In genomic region chr9:87425201-87425600, GRCm38 (mm10) we compare ENCODE assay signal across 9 mouse cellular contexts.
DNase-seq lines count a peak whose midpoint lies in the region; ATAC-seq lines count a peak whose summit lies in the region.
"Had no signal": no experiment of that assay in that cellular context is flagged by ENCODE, and none has a peak within 500 bp of the region (broad histone marks: within the 10 kb centered on the region; RNA-seq: fewer than 3 reads in every experiment).

No protein-coding gene starts in this region.

- no peaks in the 10 kb centered on the region; the same call in 1 of the 2 replicates for H3K9me3 ChIP-seq in kidney, embryonic 14.5 days (ENCODE audit: control insufficient read depth, low read length)
- H3K9me3 ChIP-seq: liver, embryonic 15.5 days had no signal

- no peak overlapping the region for H3K9ac ChIP-seq in kidney, embryonic 14.5 days (ENCODE audit: low read depth, low read length)
- H3K9ac ChIP-seq: liver, embryonic 15.5 days had no signal

- H3K27ac ChIP-seq in kidney, embryonic 14.5 days (ENCODE audit: low read depth, low read length) = no peak overlapping the region
- H3K27ac ChIP-seq: liver, embryonic 15.5 days had no signal

- 58% methylated on average over 4 of the region's 4 CpGs for WGBS in kidney, embryonic 14.5 days

- H3K4me1 ChIP-seq in kidney, embryonic 14.5 days (ENCODE audit: control insufficient read depth, insufficient read depth, low read length) = no peaks in the 10 kb centered on the region
- H3K4me1 ChIP-seq: liver, embryonic 15.5 days had no signal

- ATAC-seq in kidney, embryonic 14.5 days (ENCODE audit: low FRiP score, low TSS enrichment) = no peak
- no peak; the same call in 1 of the 2 replicates for ATAC-seq in granulocyte monocyte progenitor cell, adult 5-6 weeks (replicated peaks; ENCODE audit: poor library complexity, severe bottlenecking)

- H3K27me3 ChIP-seq in kidney, embryonic 14.5 days (ENCODE audit: control insufficient read depth, insufficient read depth, low read length) = peaks cover 24% of the 10 kb centered on the region
- H3K27me3 ChIP-seq: liver, embryonic 15.5 days had no signal

- no peaks in the 10 kb centered on the region for H3K36me3 ChIP-seq in kidney, embryonic 14.5 days (ENCODE audit: control insufficient read depth, insufficient read depth, low read length)
- H3K36me3 ChIP-seq: liver, embryonic 15.5 days had no signal

- peak; percentile 5 to 15 for DNase-seq in cerebellum, adult 18-20 months
- DNase-seq in cerebellum, adult 9-11 months = no peak
- DNase-seq in kidney, adult 18-20 months = peak; percentile 27
- DNase-seq in urinary bladder, postnatal 14 days (ENCODE audit: low spot score) = peak; percentile 46
- no peak for DNase-seq in urinary bladder, adult 2 months (ENCODE audit: low spot score)
- peak; percentile 37 to 50 for DNase-seq in layer of hippocampus, postnatal 10 days (ENCODE audit: low spot score in 2 of 2)

- H3K4me3 ChIP-seq in kidney, embryonic 14.5 days (ENCODE audit: low read length) = no peak overlapping the region
- H3K4me3 ChIP-seq: liver, embryonic 15.5 days had no signal

- no peak overlapping the region for H3K4me2 ChIP-seq in kidney, embryonic 14.5 days (replicated peaks; ENCODE audit: low read depth, low read length)
- H3K4me2 ChIP-seq: liver, embryonic 15.5 days had no signal

Comparison
In these comparisons a context has a peak if more than half of its experiments do, and no peak if none do; other contexts are left out.
1. DNase-seq: peak in cerebellum, adult 18-20 months (2 of 2), kidney, adult 18-20 months (single experiment), urinary bladder, postnatal 14 days (single experiment) and layer of hippocampus, postnatal 10 days (2 of 2); none in cerebellum, adult 9-11 months (single experiment) and urinary bladder, adult 2 months (single experiment).